Mouse (Mus musculus) hindbrain, embryonic 11.5 days (tissue): ENCODE measurements around the gene Fosl2. TPM values are rescaled to one million over a fixed set of nuclear protein-coding genes. Genes with fewer than 3 reads are reported as not detected.

Experiments used
- ATAC-seq: fragments of 200-750 bp; cut with Nextera tagmentation; 2 replicates; pipeline ENCODE4 v1.8.0; 2017; ENCODE audit warnings: mild to moderate bottlenecking, moderate TSS enrichment, moderate library complexity; ENCODE audit not compliant: low FRiP score
- DNase-seq: peaks from one replicate; pipeline ENCODE4 v3.0.0-alpha.2; 2015; ENCODE audit warnings: low spot score
- H3K27ac ChIP-seq: fragments of 300-500 bp; sonication (generic); 2 replicates; pipeline ENCODE4 v1.5.1; 2014; ENCODE audit warnings: mild to moderate bottlenecking, low read depth, low read length
- H3K27me3 ChIP-seq: fragments of 300-500 bp; sonication (generic); 2 replicates; pipeline ENCODE4 v1.6.1; 2014; ENCODE audit warnings: mild to moderate bottlenecking, low read length, moderate library complexity, mixed read lengths; ENCODE audit not compliant: control insufficient read depth, insufficient read depth
- H3K36me3 ChIP-seq: fragments of 300-500 bp; sonication (generic); 2 replicates; pipeline ENCODE4 v1.6.1; 2014; ENCODE audit warnings: mild to moderate bottlenecking, low read length, moderate library complexity, mixed read lengths; ENCODE audit not compliant: control insufficient read depth, insufficient read depth
- H3K4me1 ChIP-seq: fragments of 300-500 bp; sonication (generic); replicated peaks from 2 replicates; pipeline ENCODE4 v1.6.1; 2014; ENCODE audit warnings: low read length, mixed read lengths; ENCODE audit not compliant: control insufficient read depth, insufficient read depth
- H3K4me2 ChIP-seq: fragments of 300-500 bp; sonication (generic); replicated peaks from 2 replicates; pipeline ENCODE4 v1.6.1; 2014; ENCODE audit warnings: mild to moderate bottlenecking, low read depth, low read length
- H3K4me3 ChIP-seq: fragments of 300-500 bp; sonication (generic); 2 replicates; pipeline ENCODE4 v1.5.1; 2014; ENCODE audit warnings: low read depth, low read length
- H3K9ac ChIP-seq: fragments of 300-500 bp; sonication (generic); 2 replicates; pipeline ENCODE4 v1.6.1; 2014; ENCODE audit warnings: low read depth, low read length
- H3K9me3 ChIP-seq: fragments of 300-500 bp; sonication (generic); 2 replicates; pipeline ENCODE4 v1.6.1; 2016; ENCODE audit warnings: low read length; ENCODE audit not compliant: control insufficient read depth
- WGBS: fragments of 180-500 bp; shearing (Covaris S2); extraction: QIAGEN DNeasy Blood & Tissue Kit; methylation state at CpG from one replicate; pipeline ENCODE4 v1.1.7; 2014; 5-methylcytosine and 5-hydroxymethylcytosine counted together
- polyA plus RNA-seq: library from polyadenylated mRNA; unstranded; fragments of >200 nt; fragmentation: Nextera tagmentation; extraction: Ambion mirVana; gene quantifications from 2 replicates; pipeline ENCODE4 v1.2.1, GENCODE M21; 2014

The Fosl2 gene
- polyA plus RNA-seq, 1 experiment from 2014 or later = 1.1 TPM

DNA sequence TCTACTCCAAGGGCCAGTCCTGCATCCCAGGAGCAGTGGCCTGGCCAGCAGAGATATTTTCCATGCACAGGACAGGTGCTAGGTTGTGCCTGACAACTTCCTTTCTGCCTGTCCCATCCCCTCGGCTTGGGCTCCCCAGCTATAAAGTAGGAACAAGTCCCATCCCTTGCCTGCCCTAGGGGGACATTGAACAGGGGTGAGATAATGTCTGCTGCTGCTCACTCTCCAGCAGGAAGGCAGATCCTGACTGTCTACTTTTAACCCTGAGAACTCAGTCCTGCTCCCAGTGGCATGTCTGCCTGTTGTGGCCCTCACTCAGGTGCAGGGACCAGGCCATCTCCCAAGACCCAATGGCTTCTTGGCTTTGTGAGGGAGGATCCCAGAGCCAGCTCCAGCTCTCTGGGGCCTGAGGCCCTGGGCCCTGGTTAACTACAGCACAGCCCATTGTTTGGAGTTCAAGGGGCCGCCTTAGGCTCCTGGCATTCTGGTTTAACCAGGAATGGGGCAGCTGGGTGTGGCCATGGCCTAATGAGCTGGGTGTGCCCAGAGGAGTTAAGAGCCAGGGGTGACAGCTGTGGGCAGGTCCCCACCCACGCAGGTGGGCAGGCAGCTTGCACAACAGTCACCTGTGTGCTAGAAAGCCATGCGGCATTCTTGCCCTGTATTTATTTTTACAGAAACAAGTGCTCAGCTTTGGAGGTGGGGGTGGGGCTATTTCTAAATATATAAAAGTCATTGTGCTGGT is 47.5 kb downstream of the Fosl2 start:
- H3K9ac ChIP-seq = no peak overlapping the region
- H3K27ac ChIP-seq = no peak overlapping the region
- H3K9me3 ChIP-seq = no peaks in the 10 kb centered on the region
- no peaks in the 10 kb centered on the region for H3K36me3 ChIP-seq
- no peak overlapping the region for H3K4me2 ChIP-seq
- no peaks in the 10 kb centered on the region for H3K27me3 ChIP-seq
- ATAC-seq = no peak
- no peak overlapping the region for H3K4me3 ChIP-seq
- 74% methylated on average over 4 of the region's 4 CpGs for WGBS
- H3K4me1 ChIP-seq = no peaks in the 10 kb centered on the region
- no peak for DNase-seq

DNA sequence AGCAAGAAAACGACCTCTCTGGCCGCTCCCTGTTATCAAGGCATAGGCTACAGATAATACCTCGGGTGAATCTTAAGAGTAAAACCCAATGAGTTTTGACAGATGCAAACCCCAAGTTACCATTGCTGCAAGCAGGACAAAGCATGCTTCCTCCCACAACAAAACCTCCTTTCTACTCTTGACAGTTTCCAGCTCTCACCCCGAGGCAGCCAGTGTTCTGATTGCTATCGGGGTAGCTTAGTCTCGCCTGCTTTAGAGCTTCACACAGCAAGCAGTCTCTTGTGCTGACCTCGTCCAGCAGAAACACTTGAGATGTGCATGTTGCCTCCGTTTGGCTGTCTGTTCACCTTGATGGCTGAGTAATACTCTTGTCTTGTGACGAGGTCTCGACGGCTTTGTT is 52.1 kb downstream of the Fosl2 start:
- ATAC-seq = no peak
- Histone ChIP-seq H3K9me3 (no peaks in the 10 kb centered on the region), H3K4me1 (no peaks in the 10 kb centered on the region), H3K9ac (no peak overlapping the region), H3K4me3 (no peak overlapping the region), H3K4me2 (no peak overlapping the region), H3K27me3 (no peaks in the 10 kb centered on the region), H3K36me3 (no peaks in the 10 kb centered on the region), H3K27ac (no peak overlapping the region)
- WGBS = 57% methylated on average over 11 of the region's 11 CpGs
- no peak for DNase-seq

DNA sequence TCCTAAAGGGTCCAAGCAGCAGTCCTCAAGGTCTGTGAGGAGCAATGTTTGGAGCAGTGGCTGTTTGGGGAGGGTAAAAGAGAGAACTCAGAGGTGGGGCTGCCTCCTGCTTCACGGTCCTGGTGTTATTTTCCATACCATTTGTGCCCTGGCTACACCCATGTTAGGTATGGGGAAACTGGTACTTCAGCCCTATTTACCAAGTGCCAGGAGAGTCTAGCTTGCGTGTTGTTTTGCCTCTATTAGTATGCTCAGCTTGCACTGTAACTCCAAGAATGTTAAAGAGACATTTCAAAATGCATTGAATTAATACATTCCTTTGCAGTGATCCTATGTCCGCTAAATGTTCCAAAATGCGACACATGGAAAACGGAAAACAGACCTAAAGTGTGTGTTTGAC is 55.7 kb downstream of the Fosl2 start:
- WGBS = 85% methylated on average over 5 of the region's 5 CpGs
- DNase-seq = no peak
- H3K4me2 ChIP-seq = no peak overlapping the region

DNA sequence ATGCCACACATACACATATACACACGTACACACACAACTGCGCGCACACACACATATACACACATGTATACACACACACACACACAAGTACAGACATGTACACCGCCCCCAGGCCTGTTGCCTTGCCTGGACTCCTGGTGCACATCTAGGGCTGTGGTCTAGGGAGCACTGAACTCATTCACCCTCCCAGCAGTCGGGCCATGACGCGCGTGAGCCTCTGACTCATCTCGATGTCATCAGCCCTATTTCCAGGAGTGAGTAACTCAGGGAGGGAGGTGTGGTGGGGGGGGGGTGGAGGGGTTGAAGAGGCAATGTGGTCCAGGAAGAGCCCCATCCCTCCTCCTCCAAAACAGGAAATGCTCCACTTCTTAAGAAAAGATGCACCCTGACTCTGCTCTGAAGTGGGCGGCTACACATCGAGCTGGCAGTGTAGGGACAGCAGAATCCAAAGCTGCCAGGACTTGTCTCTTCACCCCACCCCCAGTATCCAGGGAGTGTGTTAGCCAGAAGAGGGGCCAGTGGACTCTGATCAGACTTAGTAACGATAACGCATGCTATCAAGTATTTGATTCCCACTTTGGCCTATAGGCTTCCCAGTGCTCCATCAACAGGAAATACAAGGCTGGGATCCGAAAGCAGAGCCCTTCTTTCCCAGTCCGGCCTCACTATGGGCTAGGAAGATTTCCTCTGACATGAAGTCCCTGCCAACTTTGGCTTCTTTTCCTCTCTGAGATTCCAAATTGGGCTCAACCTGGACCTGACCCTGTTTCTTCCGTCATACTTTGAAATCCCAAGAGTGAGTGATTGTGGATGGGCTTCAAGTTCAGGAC is 56.6 kb downstream of the Fosl2 start:
- WGBS = 90% methylated on average over 16 of the region's 16 CpGs
- no peak for ATAC-seq
- no peak overlapping the region for H3K27ac ChIP-seq

More for the DNA sequence above, 55.7 kb downstream of the Fosl2 start:
- Histone ChIP-seq H3K9me3 (no peaks in the 10 kb centered on the region), H3K27me3 (no peaks in the 10 kb centered on the region), H3K36me3 (no peaks in the 10 kb centered on the region), H3K9ac (no peak overlapping the region), H3K4me1 (no peaks in the 10 kb centered on the region), H3K27ac (no peak overlapping the region), H3K4me3 (no peak overlapping the region)
- ATAC-seq = no peak

DNA sequence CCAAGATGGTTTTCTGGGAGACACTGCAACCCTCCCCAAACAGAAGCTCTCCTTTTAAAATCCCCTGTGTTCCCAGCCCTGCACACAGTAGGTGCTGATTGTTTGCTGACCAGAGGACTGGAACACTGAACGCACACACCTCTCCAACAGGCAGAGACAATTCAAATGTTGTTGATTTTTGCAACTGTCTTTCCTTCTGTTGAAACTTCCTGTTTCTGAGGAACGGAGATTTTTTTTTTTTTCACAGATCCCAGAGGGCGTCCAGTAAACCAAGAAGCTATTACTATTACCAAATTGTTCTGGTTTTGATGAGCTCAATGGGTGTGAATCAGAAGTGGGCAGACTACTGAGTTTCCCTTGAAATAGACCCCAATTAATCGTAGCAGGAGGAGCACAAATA is 58.6 kb downstream of the Fosl2 start:
- no peak for DNase-seq
- Histone ChIP-seq H3K27me3 (no peaks in the 10 kb centered on the region), H3K4me3 (no peak overlapping the region), H3K27ac (no peak overlapping the region), H3K36me3 (no peaks in the 10 kb centered on the region), H3K9me3 (no peaks in the 10 kb centered on the region), H3K4me2 (no peak overlapping the region), H3K4me1 (no peaks in the 10 kb centered on the region), H3K9ac (no peak overlapping the region)
- ATAC-seq = no peak
- 80% methylated on average over 4 of the region's 4 CpGs for WGBS

More for the DNA sequence above, 56.6 kb downstream of the Fosl2 start:
- Histone ChIP-seq H3K27me3 (no peaks in the 10 kb centered on the region), H3K4me3 (no peak overlapping the region), H3K9ac (no peak overlapping the region), H3K4me2 (no peak overlapping the region), H3K36me3 (no peaks in the 10 kb centered on the region), H3K4me1 (no peaks in the 10 kb centered on the region), H3K9me3 (no peaks in the 10 kb centered on the region)
- DNase-seq = no peak

DNA sequence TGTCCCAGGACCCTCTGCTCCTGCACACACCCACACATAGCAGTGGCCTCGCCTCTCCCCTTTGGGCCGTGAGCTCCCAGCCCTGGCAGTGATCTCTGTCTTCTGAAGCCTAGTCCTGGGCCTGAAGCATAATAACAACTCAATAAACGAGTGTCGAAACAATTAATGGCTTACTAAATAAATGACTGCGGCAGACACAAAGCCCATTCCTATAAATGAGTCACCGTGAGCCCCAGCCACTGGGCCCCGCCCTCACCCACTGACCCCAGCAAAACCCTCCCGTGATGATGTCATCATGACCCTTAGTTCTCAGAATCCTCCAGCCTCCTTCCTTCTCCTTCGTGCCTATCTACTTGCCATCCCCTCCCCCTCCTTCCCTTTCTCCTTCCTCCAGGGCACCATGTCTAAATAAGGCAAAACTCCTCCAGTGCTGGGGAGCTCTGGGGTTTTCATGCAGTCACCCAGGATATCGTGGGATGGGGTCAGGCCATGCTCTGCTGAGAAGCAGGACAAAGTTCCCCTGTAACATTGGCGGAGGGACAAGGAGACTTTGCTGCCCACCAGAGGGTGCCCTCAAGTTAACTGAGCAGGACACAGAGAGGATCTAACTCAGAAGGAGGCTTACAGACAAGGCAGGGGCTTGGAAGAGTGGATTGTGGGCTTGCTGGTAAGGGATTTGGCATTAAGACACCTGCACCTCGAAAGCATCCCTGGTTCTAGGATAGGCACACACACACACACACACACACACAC is 60.4 kb downstream of the Fosl2 start:
- Histone ChIP-seq H3K36me3 (no peaks in the 10 kb centered on the region), H3K9ac (no peak overlapping the region), H3K4me1 (no peaks in the 10 kb centered on the region), H3K9me3 (no peaks in the 10 kb centered on the region), H3K4me3 (no peak overlapping the region), H3K27ac (no peak overlapping the region), H3K4me2 (no peak overlapping the region), H3K27me3 (no peaks in the 10 kb centered on the region)
- 66% methylated on average over 12 of the region's 12 CpGs for WGBS
- DNase-seq (no peak), ATAC-seq (no peak)

DNA sequence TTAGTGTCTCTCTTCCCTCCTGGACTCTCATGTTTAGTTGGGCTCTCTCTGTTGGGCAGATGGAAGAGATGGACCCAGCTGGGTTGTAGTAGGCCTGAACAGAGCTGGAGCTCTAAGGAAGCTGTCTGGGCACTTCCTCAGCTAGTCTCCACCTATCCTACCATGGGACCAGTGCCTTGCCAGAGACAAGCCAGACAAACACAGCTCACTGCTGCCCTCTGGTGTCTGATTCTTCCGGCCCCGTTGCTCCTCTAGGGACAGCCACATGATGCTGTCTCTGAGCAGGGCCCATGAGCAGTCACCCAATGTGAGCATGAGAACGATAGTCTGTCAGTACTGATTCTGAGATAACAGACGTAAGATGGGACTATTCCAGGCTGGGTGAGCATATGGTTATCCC is 62.1 kb downstream of the Fosl2 start:
- Histone ChIP-seq H3K9ac (no peak overlapping the region), H3K4me1 (no peaks in the 10 kb centered on the region), H3K9me3 (no peaks in the 10 kb centered on the region), H3K36me3 (no peaks in the 10 kb centered on the region), H3K4me2 (no peak overlapping the region), H3K27me3 (no peaks in the 10 kb centered on the region), H3K4me3 (no peak overlapping the region), H3K27ac (no peak overlapping the region)
- ATAC-seq (0 out of 2 replicates have a peak, but pooled peaks have one; percentile 59), DNase-seq (peak; percentile 92)
- 19% methylated on average over 4 of the region's 4 CpGs for WGBS

DNA sequence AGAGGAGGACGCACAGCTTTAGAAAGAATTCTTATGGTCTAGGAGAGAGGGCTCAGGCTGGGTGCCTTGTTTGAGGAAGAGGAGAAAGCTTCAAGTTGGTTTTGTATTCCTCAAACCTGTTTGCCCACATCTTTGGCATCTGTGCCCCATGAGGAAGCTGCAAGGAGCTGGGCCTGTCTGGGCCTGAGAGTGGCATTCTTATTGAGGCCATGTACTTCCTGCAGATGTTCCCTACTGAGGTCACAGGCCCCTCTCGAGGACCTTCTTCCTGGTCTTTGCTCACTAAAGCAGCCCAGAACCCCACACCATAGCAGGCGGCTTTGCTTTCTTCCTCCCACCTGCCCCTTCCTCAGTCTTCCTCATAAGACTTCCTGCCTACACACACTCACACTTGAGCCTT is 63.5 kb downstream of the Fosl2 start:
- no peak for DNase-seq
- H3K4me3 ChIP-seq = no peak overlapping the region
- H3K27ac ChIP-seq = no peak overlapping the region
- no peaks in the 10 kb centered on the region for H3K9me3 ChIP-seq
- H3K9ac ChIP-seq = no peak overlapping the region
- no peaks in the 10 kb centered on the region for H3K27me3 ChIP-seq
- no peaks in the 10 kb centered on the region for H3K36me3 ChIP-seq
- ATAC-seq = no peak
- no peaks in the 10 kb centered on the region for H3K4me1 ChIP-seq
- 85% methylated on average over 3 of the region's 3 CpGs for WGBS
- no peak overlapping the region for H3K4me2 ChIP-seq
